Mouse (Mus musculus): ENCODE results near the gene E2f8. TPM values are rescaled to one million over a fixed set of nuclear protein-coding genes. Genes with fewer than 3 reads are reported as not detected.

E2f8 gene
- total and polyA plus RNA-seq, 3 experiments = 8.9 to 49.4 (median 39.3) TPM

GRCm38 (mm10) chr7:48880591-48881481 is 560 bp downstream of the E2f8 start:
- peak overlapping the region; percentile 94 for H3K27ac ChIP-seq (ENCODE audit: control insufficient read depth, low read depth, low read length)
- no peak for TF ChIP-seq POLR2AphosphoS2 (IDR thresholded peaks at IDR 0.05; ENCODE audit: low read length)
- no peak for TF ChIP-seq MEF2A (IDR thresholded peaks at IDR 0.05; ENCODE audit: extremely low read depth, insufficient replicate concordance, low read depth, low read length, poor library complexity, severe bottlenecking)
- TF ChIP-seq USF2 (IDR thresholded peaks at IDR 0.05; ENCODE audit: borderline replicate concordance in 1 of 2, insufficient read depth in 1 of 2, low read depth in 1 of 2, low read length in 2 of 2) = no peak
- peak; percentile 25 to 87; a peak in 3 of 4 replicates for TF ChIP-seq POLR2A (IDR thresholded peaks at IDR 0.05; ENCODE audit: control insufficient read depth in 1 of 2, insufficient read depth in 1 of 2, low read depth in 1 of 2, low read length in 2 of 2, poor library complexity in 1 of 2)
- TF ChIP-seq MYC (IDR thresholded peaks at IDR 0.05; ENCODE audit: low read depth, low read length) = 0 out of 2 replicates have a peak, but pooled peaks have one; percentile 40
- TF ChIP-seq MYB (IDR thresholded peaks at IDR 0.05; ENCODE audit: low read depth, low read length) = no peak
- peak; percentile 83 for TF ChIP-seq ELF1 (IDR thresholded peaks at IDR 0.05; ENCODE audit: low read depth, low read length)
- peak; percentile 93 for TF ChIP-seq MXI1 (IDR thresholded peaks at IDR 0.05; ENCODE audit: low read depth, low read length)
- 0 out of 2 replicates have a peak, but pooled peaks have one; percentile 52 for TF ChIP-seq ZMIZ1 (IDR thresholded peaks at IDR 0.05; ENCODE audit: low read depth, low read length)
- TF ChIP-seq MAX (IDR thresholded peaks at IDR 0.05; ENCODE audit: low read length) = peak; percentile 62
- TF ChIP-seq ETS1 (IDR thresholded peaks at IDR 0.05; ENCODE audit: low read depth, low read length) = 0 out of 2 replicates have a peak, but pooled peaks have one; percentile 1
- peak; percentile 58; the same call in 1 of the 2 replicates for TF ChIP-seq HCFC1 (IDR thresholded peaks at IDR 0.05; ENCODE audit: low read depth, low read length)
- no peak for TF ChIP-seq ZNF384 (IDR thresholded peaks at IDR 0.05; ENCODE audit: low read depth, low read length)
- peak; percentile 87 for TF ChIP-seq SIN3A (IDR thresholded peaks at IDR 0.05; ENCODE audit: low read length)
- peak; percentile 59 for TF ChIP-seq NELFE (IDR thresholded peaks at IDR 0.05; ENCODE audit: low read depth, low read length)
- TF ChIP-seq TCF12 (IDR thresholded peaks at IDR 0.05; ENCODE audit: low read depth, low read length) = 0 out of 2 replicates have a peak, but pooled peaks have one; percentile 32
- peak; percentile 95 for TF ChIP-seq E2F4 (IDR thresholded peaks at IDR 0.05; ENCODE audit: borderline replicate concordance, low read depth, low read length)
- peak; percentile 45; the same call in 1 of the 2 replicates for TF ChIP-seq TBP (IDR thresholded peaks at IDR 0.05; ENCODE audit: low read depth, low read length)
- peak; percentile 49; the same call in 1 of the 2 replicates for TF ChIP-seq NRF1 (IDR thresholded peaks at IDR 0.05; ENCODE audit: insufficient read depth, low read depth, low read length, poor library complexity, severe bottlenecking)
- TF ChIP-seq EP300 (IDR thresholded peaks at IDR 0.05; ENCODE audit: low read depth in 1 of 2, low read length in 2 of 2) = no peak
- TF ChIP-seq CHD2 (IDR thresholded peaks at IDR 0.05; ENCODE audit: low read length) = no peak
- TF ChIP-seq BHLHE40 (IDR thresholded peaks at IDR 0.05; ENCODE audit: borderline replicate concordance, low read depth, low read length) = peak; percentile 74; the same call in 1 of the 2 replicates
- no peak for TF ChIP-seq SMC3 (IDR thresholded peaks at IDR 0.05; ENCODE audit: low read depth, low read length)
- TF ChIP-seq TAL1 (IDR thresholded peaks at IDR 0.05; ENCODE audit: low read length) = no peak
- no peak for TF ChIP-seq ZC3H11A (IDR thresholded peaks at IDR 0.05; ENCODE audit: low read depth, low read length)
- no peak for TF ChIP-seq ZKSCAN1 (IDR thresholded peaks at IDR 0.05; ENCODE audit: low read depth, low read length)
- no peak for TF ChIP-seq RCOR1 (IDR thresholded peaks at IDR 0.05; ENCODE audit: low read depth, low read length)
- peak; percentile 98 for DNase-seq (ENCODE audit: low read depth, low spot score)

More at GRCm38 (mm10) chr7:48880591-48881481, 560 bp downstream of the E2f8 start:
- Histone ChIP-seq H3K4me1 (ENCODE audit: control insufficient read depth in 1 of 2, insufficient read depth in 2 of 2, low read length in 2 of 2) (peaks cover 0 to 12% of the 10 kb centered on the region in 2 experiments; a peak in 2 of 4 replicates), H3K9me3 (replicated peaks; ENCODE audit: insufficient read depth, low read length) (no peaks in the 10 kb centered on the region), H3K36me3 (ENCODE audit: control insufficient read depth in 1 of 2, insufficient read depth in 2 of 2, low read length in 2 of 2) (peaks cover 2 to 13% of the 10 kb centered on the region in 2 experiments; a peak in 3 of 4 replicates), H3K9ac (ENCODE audit: control insufficient read depth, low read depth, low read length, poor library complexity, severe bottlenecking) (peak overlapping the region; percentile 99), H3K79me2 (ENCODE audit: control insufficient read depth, insufficient read depth, low read length, poor library complexity) (peaks cover 17% of the 10 kb centered on the region), H3K27me3 (ENCODE audit: control insufficient read depth in 1 of 2, insufficient read depth in 2 of 2, low read length in 2 of 2) (no peaks in the 10 kb centered on the region), H3K4me3 (ENCODE audit: control insufficient read depth in 1 of 2, insufficient read depth in 1 of 2, low read depth in 2 of 2, low read length in 2 of 2) (peak overlapping the region; percentile 60 to 76)

All from MEL (cell line).